Mouse (Mus musculus): ENCODE results near the gene Ubald2. TPM values are rescaled to one million over a fixed set of nuclear protein-coding genes. Genes with fewer than 3 reads are reported as not detected.

The Ubald2 gene
- polyA plus RNA-seq, 1 experiment from 2014 or later, result 47.6 TPM

DNA sequence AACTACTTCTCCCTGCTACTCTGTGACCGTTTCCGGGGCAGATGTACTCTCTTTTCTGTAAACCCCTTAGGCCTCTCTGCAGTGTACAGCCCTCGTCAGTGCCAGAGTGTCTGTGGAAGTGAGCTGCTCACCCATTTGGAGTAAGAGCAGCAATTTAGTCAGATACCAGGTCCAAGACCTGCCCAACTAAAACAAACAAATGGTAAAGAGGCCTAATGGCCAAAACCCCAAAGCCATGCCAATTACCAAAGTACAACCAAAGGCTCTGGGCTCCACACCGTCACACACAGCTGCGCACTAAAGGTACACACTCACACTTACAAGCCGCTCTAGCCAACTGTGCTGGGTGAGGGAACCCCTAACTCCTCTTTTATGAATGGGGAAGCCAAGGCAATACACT, 42.8 kb downstream of the Ubald2 start:
- H3K4me3 ChIP-seq (ENCODE audit: low read depth, low read length), result no peak overlapping the region
- H3K9me3 ChIP-seq (ENCODE audit: control insufficient read depth, low read length), result no peaks in the 10 kb centered on the region
- H3K27me3 ChIP-seq (replicated peaks; ENCODE audit: control insufficient read depth, insufficient read depth, low read length), result no peaks in the 10 kb centered on the region
- ATAC-seq (ENCODE audit: low read depth), result no peak
- H3K4me1 ChIP-seq (ENCODE audit: control insufficient read depth, insufficient read depth, low read length), result no peaks in the 10 kb centered on the region
- H3K9ac ChIP-seq (ENCODE audit: low read depth, low read length), result no peak overlapping the region
- DNase-seq (ENCODE audit: low spot score), result no peak
- H3K4me2 ChIP-seq (ENCODE audit: low read depth, low read length), result no peak overlapping the region
- 87% methylated on average over 6 of the region's 6 CpGs for WGBS
- H3K36me3 ChIP-seq (ENCODE audit: control insufficient read depth, insufficient read depth, low read length), result peaks cover 98% of the 10 kb centered on the region
- no peak overlapping the region for H3K27ac ChIP-seq (replicated peaks; ENCODE audit: low read depth, low read length)

GRCm38 (mm10) chr11:116477160-116477759, 43.4 kb downstream of the Ubald2 start:
- no peak overlapping the region for H3K4me3 ChIP-seq (ENCODE audit: low read depth, low read length)
- no peaks in the 10 kb centered on the region for H3K27me3 ChIP-seq (replicated peaks; ENCODE audit: control insufficient read depth, insufficient read depth, low read length)
- 73% methylated on average over 15 of the region's 15 CpGs for WGBS
- H3K4me1 ChIP-seq (ENCODE audit: control insufficient read depth, insufficient read depth, low read length), result no peaks in the 10 kb centered on the region
- no peak overlapping the region; the same call in 1 of the 2 replicates for H3K27ac ChIP-seq (replicated peaks; ENCODE audit: low read depth, low read length)
- no peak for DNase-seq (ENCODE audit: low spot score)
- peaks cover 98% of the 10 kb centered on the region for H3K36me3 ChIP-seq (ENCODE audit: control insufficient read depth, insufficient read depth, low read length)
- H3K9me3 ChIP-seq (ENCODE audit: control insufficient read depth, low read length), result no peaks in the 10 kb centered on the region
- H3K9ac ChIP-seq (ENCODE audit: low read depth, low read length), result no peak overlapping the region
- no peak for ATAC-seq (ENCODE audit: low read depth)
- H3K4me2 ChIP-seq (ENCODE audit: low read depth, low read length), result no peak overlapping the region

DNA sequence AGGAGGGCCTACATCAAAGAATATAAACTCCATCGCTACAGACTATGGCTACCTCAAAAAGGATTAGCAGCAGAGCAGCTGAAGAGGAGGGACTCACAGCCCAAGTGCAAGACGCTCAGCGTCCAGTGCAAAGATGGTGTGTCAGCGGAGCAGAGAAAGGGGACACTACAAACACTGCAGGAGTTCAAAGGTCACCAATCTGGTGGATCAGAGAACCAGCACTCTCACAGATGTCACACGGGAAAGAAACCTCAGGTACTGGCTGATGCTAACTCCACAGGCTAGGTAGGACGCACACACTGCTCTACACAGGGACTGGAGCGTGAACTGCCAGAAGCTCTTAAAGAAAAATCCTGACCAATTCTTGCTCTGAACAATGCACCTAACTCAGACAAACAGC, 45.1 kb downstream of the Ubald2 start:
- H3K9me3 ChIP-seq (ENCODE audit: control insufficient read depth, low read length), result no peaks in the 10 kb centered on the region
- no peak overlapping the region for H3K4me2 ChIP-seq (ENCODE audit: low read depth, low read length)
- DNase-seq (ENCODE audit: low spot score) (no peak), ATAC-seq (ENCODE audit: low read depth) (no peak)
- peaks cover 96% of the 10 kb centered on the region for H3K36me3 ChIP-seq (ENCODE audit: control insufficient read depth, insufficient read depth, low read length)
- no peak overlapping the region for H3K4me3 ChIP-seq (ENCODE audit: low read depth, low read length)
- H3K9ac ChIP-seq (ENCODE audit: low read depth, low read length), result no peak overlapping the region
- H3K27ac ChIP-seq (replicated peaks; ENCODE audit: low read depth, low read length), result no peak overlapping the region
- 77% methylated on average over 7 of the region's 7 CpGs for WGBS
- H3K27me3 ChIP-seq (replicated peaks; ENCODE audit: control insufficient read depth, insufficient read depth, low read length), result no peaks in the 10 kb centered on the region
- H3K4me1 ChIP-seq (ENCODE audit: control insufficient read depth, insufficient read depth, low read length), result no peaks in the 10 kb centered on the region

DNA sequence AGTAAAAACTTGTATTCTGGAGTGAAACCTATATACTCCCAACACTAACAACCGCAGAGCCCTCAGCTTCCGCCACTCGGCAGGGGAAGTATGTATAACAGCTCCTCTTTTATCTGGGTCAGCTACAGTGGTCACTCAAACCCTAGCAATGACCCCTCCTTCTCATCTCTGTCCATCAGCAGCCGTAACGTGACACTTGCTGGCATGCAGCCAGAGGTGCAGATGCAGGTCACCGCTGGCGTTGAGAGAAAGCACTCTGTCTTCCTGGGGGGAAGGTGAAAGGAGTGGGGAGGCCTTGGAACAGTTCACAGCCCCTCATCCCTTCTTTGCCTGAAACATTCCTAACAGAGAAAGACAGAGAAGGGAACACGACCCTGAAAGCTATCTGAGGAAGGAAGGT, 45.9 kb downstream of the Ubald2 start:
- Histone ChIP-seq H3K4me2 (ENCODE audit: low read depth, low read length) (no peak overlapping the region), H3K9ac (ENCODE audit: low read depth, low read length) (no peak overlapping the region), H3K4me1 (ENCODE audit: control insufficient read depth, insufficient read depth, low read length) (no peaks in the 10 kb centered on the region), H3K27ac (replicated peaks; ENCODE audit: low read depth, low read length) (no peak overlapping the region), H3K4me3 (ENCODE audit: low read depth, low read length) (no peak overlapping the region), H3K36me3 (ENCODE audit: control insufficient read depth, insufficient read depth, low read length) (peaks cover 96% of the 10 kb centered on the region), H3K9me3 (ENCODE audit: control insufficient read depth, low read length) (no peaks in the 10 kb centered on the region), H3K27me3 (replicated peaks; ENCODE audit: control insufficient read depth, insufficient read depth, low read length) (no peaks in the 10 kb centered on the region)
- no peak for DNase-seq (ENCODE audit: low spot score)
- 45% methylated on average over 8 of the region's 8 CpGs for WGBS
- no peak for ATAC-seq (ENCODE audit: low read depth)

DNA sequence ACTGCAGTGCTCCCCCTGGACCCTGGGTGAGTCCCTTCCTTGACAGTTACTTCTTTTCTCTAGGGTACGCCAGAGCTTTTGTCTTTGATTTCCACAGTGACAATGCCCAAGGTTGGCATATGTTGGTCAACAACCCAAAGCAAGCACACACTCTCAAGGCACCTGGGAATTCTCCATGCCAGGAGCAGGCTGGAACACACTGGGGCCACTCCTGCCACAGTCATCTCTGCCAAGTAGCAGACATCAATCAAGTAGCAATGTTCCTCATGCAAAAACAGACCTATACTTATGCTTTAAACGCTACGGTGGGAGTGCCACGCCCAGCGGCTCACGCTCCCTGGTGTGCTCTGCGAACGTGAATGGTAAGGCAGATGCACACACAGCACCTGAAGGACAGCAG, 47.1 kb downstream of the Ubald2 start:
- Histone ChIP-seq H3K27me3 (replicated peaks; ENCODE audit: control insufficient read depth, insufficient read depth, low read length) (no peaks in the 10 kb centered on the region), H3K36me3 (ENCODE audit: control insufficient read depth, insufficient read depth, low read length) (peaks cover 96% of the 10 kb centered on the region), H3K4me2 (ENCODE audit: low read depth, low read length) (no peak overlapping the region), H3K4me1 (ENCODE audit: control insufficient read depth, insufficient read depth, low read length) (no peaks in the 10 kb centered on the region), H3K9ac (ENCODE audit: low read depth, low read length) (no peak overlapping the region), H3K4me3 (ENCODE audit: low read depth, low read length) (no peak overlapping the region), H3K27ac (replicated peaks; ENCODE audit: low read depth, low read length) (no peak overlapping the region), H3K9me3 (ENCODE audit: control insufficient read depth, low read length) (no peaks in the 10 kb centered on the region)
- no peak for DNase-seq (ENCODE audit: low spot score)
- ATAC-seq (ENCODE audit: low read depth), result no peak
- over 99% methylated on average over 8 of the region's 8 CpGs for WGBS

DNA sequence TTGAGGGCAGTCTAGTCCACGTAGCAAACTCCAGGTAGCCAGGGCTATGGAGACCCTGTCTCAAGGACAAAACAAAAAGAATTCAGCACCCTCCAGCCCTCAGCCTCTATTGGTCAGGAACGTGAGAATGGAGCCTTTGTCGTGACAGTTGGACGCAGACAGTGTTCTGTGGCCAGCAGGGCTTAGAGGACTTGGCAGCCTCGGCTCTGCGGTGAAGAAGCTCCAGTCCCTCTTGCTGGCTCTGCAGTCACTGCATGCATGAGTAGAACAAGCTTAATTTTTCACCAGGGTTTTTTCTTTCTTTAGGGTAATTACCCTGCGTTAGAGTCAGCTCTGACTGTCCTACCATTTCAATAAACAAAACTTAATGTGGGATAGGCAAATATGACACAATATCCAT, 47.9 kb downstream of the Ubald2 start:
- no peaks in the 10 kb centered on the region for H3K27me3 ChIP-seq (replicated peaks; ENCODE audit: control insufficient read depth, insufficient read depth, low read length)
- H3K9ac ChIP-seq (ENCODE audit: low read depth, low read length), result no peak overlapping the region
- no peaks in the 10 kb centered on the region for H3K9me3 ChIP-seq (ENCODE audit: control insufficient read depth, low read length)
- no peak overlapping the region for H3K4me3 ChIP-seq (ENCODE audit: low read depth, low read length)
- ATAC-seq (ENCODE audit: low read depth), result no peak
- no peak overlapping the region for H3K4me2 ChIP-seq (ENCODE audit: low read depth, low read length)
- H3K36me3 ChIP-seq (ENCODE audit: control insufficient read depth, insufficient read depth, low read length), result peaks cover 96% of the 10 kb centered on the region
- no peak for DNase-seq (ENCODE audit: low spot score)
- WGBS, result 81% methylated on average over 7 of the region's 7 CpGs
- H3K4me1 ChIP-seq (ENCODE audit: control insufficient read depth, insufficient read depth, low read length), result no peaks in the 10 kb centered on the region
- no peak overlapping the region for H3K27ac ChIP-seq (replicated peaks; ENCODE audit: low read depth, low read length)

- ATAC-seq (ENCODE audit: low read depth), result no peak
- H3K9ac ChIP-seq (ENCODE audit: low read depth, low read length), result no peak overlapping the region
- H3K36me3 ChIP-seq (ENCODE audit: control insufficient read depth, insufficient read depth, low read length), result peaks cover 86% of the 10 kb centered on the region
- no peaks in the 10 kb centered on the region for H3K27me3 ChIP-seq (replicated peaks; ENCODE audit: control insufficient read depth, insufficient read depth, low read length)
- H3K4me2 ChIP-seq (ENCODE audit: low read depth, low read length), result no peak overlapping the region
- H3K9me3 ChIP-seq (ENCODE audit: control insufficient read depth, low read length), result no peaks in the 10 kb centered on the region
- DNase-seq (ENCODE audit: low spot score), result no peak
- peaks cover 5% of the 10 kb centered on the region for H3K4me1 ChIP-seq (ENCODE audit: control insufficient read depth, insufficient read depth, low read length)
- WGBS, result 92% methylated on average over 8 of the region's 8 CpGs
- no peak overlapping the region for H3K27ac ChIP-seq (replicated peaks; ENCODE audit: low read depth, low read length)
- H3K4me3 ChIP-seq (ENCODE audit: low read depth, low read length), result no peak overlapping the region
Observed at GRCm38 (mm10) chr11:116484261-116484660, 50.4 kb downstream of the Ubald2 start.

DNA sequence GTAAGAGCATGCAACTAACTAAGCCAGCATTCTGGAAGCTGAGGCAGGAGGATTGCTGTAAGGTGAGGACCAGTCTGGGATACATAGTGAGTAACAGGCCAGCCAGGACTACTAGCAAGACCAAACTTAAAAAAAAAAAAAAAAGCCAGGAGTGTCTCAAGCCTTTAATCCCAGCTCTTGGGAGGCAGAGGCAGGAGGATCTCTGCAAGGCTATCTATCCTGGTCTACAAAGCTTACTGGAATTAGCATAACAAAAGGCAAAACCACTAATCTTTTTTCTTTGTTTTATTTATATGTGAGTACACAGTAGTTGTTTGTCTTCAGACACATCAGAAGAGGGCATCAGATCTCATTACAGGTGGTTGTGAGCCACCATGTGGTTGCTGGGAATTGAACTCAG, 54.3 kb downstream of the Ubald2 start:
- DNase-seq (ENCODE audit: low spot score) (no peak), ATAC-seq (ENCODE audit: low read depth) (no peak)
- H3K9ac ChIP-seq (ENCODE audit: low read depth, low read length), result no peak overlapping the region
- H3K9me3 ChIP-seq (ENCODE audit: control insufficient read depth, low read length), result no peaks in the 10 kb centered on the region
- peaks cover 50% of the 10 kb centered on the region for H3K36me3 ChIP-seq (ENCODE audit: control insufficient read depth, insufficient read depth, low read length)
- no peak overlapping the region for H3K4me3 ChIP-seq (ENCODE audit: low read depth, low read length)
- no peak overlapping the region for H3K4me2 ChIP-seq (ENCODE audit: low read depth, low read length)
- H3K4me1 ChIP-seq (ENCODE audit: control insufficient read depth, insufficient read depth, low read length), result peaks cover 8% of the 10 kb centered on the region
- H3K27ac ChIP-seq (replicated peaks; ENCODE audit: low read depth, low read length), result no peak overlapping the region
- H3K27me3 ChIP-seq (replicated peaks; ENCODE audit: control insufficient read depth, insufficient read depth, low read length), result no peaks in the 10 kb centered on the region

Data from embryonic facial prominence, embryonic 14.5 days (tissue).